Mouse (Mus musculus) right cerebral cortex, postnatal 25 days (tissue): ENCODE results near the gene Tmed5.
"Not testable (repeated sequence)": the region's sequence is repeated elsewhere in the genome, so short reads cannot be mapped to it uniquely, and the experiment has no call there.

Experiments used
- DNase-seq: peaks from one replicate; pipeline ENCODE4 v3.0.0; 2022

The Tmed5 gene

GRCm38 (mm10) chr5:108132441-108133243 is at the start of gene Tmed5, which contains the start of gene Ccdc18:
Gene Tmed5 (minus strand): TSS chr5:108132620.
Gene Ccdc18 (plus strand): TSS chr5:108132875.
- DNase-seq: peak; percentile 96

GRCm38 (mm10) chr5:108163695-108164094 is 31.3 kb upstream of the Tmed5 start:
- no peak for DNase-seq

- no peak for DNase-seq
Measured at GRCm38 (mm10) chr5:108160796-108161195, 28.4 kb upstream of the Tmed5 start.

- no peak for DNase-seq
Measured at GRCm38 (mm10) chr5:108152592-108152991, 20.2 kb upstream of the Tmed5 start.

GRCm38 (mm10) chr5:108131849-108132440 is 475 bp downstream of the Tmed5 start:
- no peak for DNase-seq

GRCm38 (mm10) chr5:108120221-108120900 is 12.1 kb downstream of the Tmed5 start:
- DNase-seq: no peak

GRCm38 (mm10) chr5:108117693-108118092 is 14.7 kb downstream of the Tmed5 start:
- DNase-seq: no peak

- DNase-seq: no peak
Measured at GRCm38 (mm10) chr5:108109346-108109745, 23.1 kb downstream of the Tmed5 start.

GRCm38 (mm10) chr5:108104306-108104705 is 28.1 kb downstream of the Tmed5 start:
- DNase-seq: no peak

GRCm38 (mm10) chr5:108100196-108100595 is 32.2 kb downstream of the Tmed5 start:
- no peak for DNase-seq

- DNase-seq: no peak
Measured at GRCm38 (mm10) chr5:108097676-108098075, 34.7 kb downstream of the Tmed5 start.

GRCm38 (mm10) chr5:108092731-108093130 is 39.7 kb downstream of the Tmed5 start:
- DNase-seq: not testable (repeated sequence)

GRCm38 (mm10) chr5:108085440-108085839 is 47.0 kb downstream of the Tmed5 start:
- no peak for DNase-seq

- DNase-seq: no peak
Measured at GRCm38 (mm10) chr5:108082380-108082779, 50.0 kb downstream of the Tmed5 start.

- no peak for DNase-seq
Measured at GRCm38 (mm10) chr5:108079603-108080002, 52.8 kb downstream of the Tmed5 start.

GRCm38 (mm10) chr5:108076833-108077540 is 55.4 kb downstream of the Tmed5 start:
- no peak for DNase-seq

- no peak for DNase-seq
Measured at GRCm38 (mm10) chr5:108076241-108076640, 56.2 kb downstream of the Tmed5 start.

GRCm38 (mm10) chr5:108072301-108072700 is 60.1 kb downstream of the Tmed5 start:
- no peak for DNase-seq

GRCm38 (mm10) chr5:108065465-108066411 is 66.7 kb downstream of the Tmed5 start, which contains the start of gene Mtf2:
Gene Mtf2 (plus strand): TSS chr5:108065674.
- DNase-seq: peak; percentile 96

- no peak for DNase-seq
Measured at GRCm38 (mm10) chr5:108060413-108060812, 72.0 kb downstream of the Tmed5 start.
